Mouse (Mus musculus) embryonic facial prominence, embryonic 10.5 days (tissue): ENCODE results near the gene Olfr1209. TPM values are rescaled to one million over a fixed set of nuclear protein-coding genes. Genes with fewer than 3 reads are reported as not detected.

Experiments
- DNase-seq: peaks from one replicate; pipeline ENCODE4 v3.0.0-alpha.2; 2017; ENCODE audit warnings: low spot score
- H3K27ac ChIP-seq: fragments of 300-500 bp; sonication (generic); replicated peaks from 2 replicates; pipeline ENCODE4 v1.5.1; 2016; ENCODE audit warnings: mild to moderate bottlenecking
- H3K27me3 ChIP-seq: fragments of 300-500 bp; sonication (generic); replicated peaks from 2 replicates; pipeline ENCODE4 v1.6.1; 2016; ENCODE audit warnings: low read depth, mild to moderate bottlenecking; ENCODE audit not compliant: poor library complexity, severe bottlenecking
- H3K36me3 ChIP-seq: fragments of 300-500 bp; sonication (generic); replicated peaks from 2 replicates; pipeline ENCODE4 v1.6.1; 2016; ENCODE audit warnings: mild to moderate bottlenecking, moderate library complexity
- H3K4me1 ChIP-seq: fragments of 300-500 bp; sonication (generic); 2 replicates; pipeline ENCODE4 v1.6.1; 2016
- H3K4me3 ChIP-seq: fragments of 300-500 bp; sonication (generic); 2 replicates; pipeline ENCODE4 v1.5.1; 2016; ENCODE audit warnings: mild to moderate bottlenecking, moderate library complexity
- H3K9me3 ChIP-seq: fragments of 300-500 bp; sonication (generic); 2 replicates; pipeline ENCODE4 v1.6.1; 2016; ENCODE audit warnings: mild to moderate bottlenecking
- WGBS: fragments of 180-500 bp; shearing (Covaris S2); methylation state at CpG from one replicate; pipeline ENCODE4 v1.1.7; 2016; 5-methylcytosine and 5-hydroxymethylcytosine counted together
- polyA plus RNA-seq: library from polyadenylated mRNA; unstranded; fragments of >200 nt; fragmentation: Nextera tagmentation; extraction: Ambion mirVana; gene quantifications from 2 replicates; pipeline ENCODE4 v1.2.1, GENCODE M21; 2016

The Olfr1209 gene
- polyA plus RNA-seq = not detected in 2 replicates

DNA sequence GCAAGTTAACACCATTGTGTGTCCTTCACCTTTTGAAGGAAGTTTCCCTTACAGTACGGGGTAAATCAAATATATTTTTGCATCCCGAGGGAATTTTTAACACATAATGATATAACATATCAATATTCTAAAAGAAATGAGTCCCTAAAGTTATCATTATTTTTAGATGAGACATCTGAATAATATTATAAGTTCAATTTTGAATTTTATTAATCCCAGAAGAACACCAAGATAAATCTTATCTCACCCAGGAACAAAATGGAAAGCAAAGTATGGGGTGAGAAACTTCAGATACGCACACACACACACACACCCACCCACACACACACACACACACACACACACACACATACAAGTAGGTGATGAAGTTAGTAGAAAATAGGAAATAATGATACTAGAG, at the start of gene Olfr1209:
Gene Olfr1209, minus strand, starts transcription at position 101 of the 400 bp plus-strand sequence.
- Histone ChIP-seq H3K36me3 (no peaks in the 10 kb centered on the region), H3K4me3 (no peak within 1 kb of the TSS), H3K9me3 (no peaks in the 10 kb centered on the region), H3K27me3 (no peaks in the 10 kb centered on the region), H3K27ac (no peak within 1 kb of the TSS), H3K4me1 (no peaks in the 10 kb centered on the region)
- no peak for DNase-seq
- 95% methylated on average over 3 of the region's 3 CpGs for WGBS

DNA sequence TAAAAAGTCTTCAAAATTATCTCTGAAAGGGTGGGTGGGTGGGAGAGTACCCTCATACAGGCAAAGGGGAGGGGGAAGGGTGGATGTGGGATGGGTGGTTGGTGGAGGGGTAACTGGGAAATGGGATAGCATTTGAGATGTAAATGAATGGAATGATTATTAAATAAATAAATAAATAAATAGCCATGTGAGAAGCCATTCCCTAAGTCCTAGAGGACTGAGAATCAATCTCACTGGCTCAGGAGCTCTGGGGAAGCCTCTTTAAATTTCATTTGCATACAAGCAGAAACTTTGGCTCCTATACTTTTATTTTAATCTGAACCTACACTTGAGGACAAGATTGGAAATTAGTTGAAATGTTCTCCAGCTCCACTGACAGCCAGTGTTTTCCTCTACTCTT, 38.7 kb upstream of the Olfr1209 start, which contains the start of gene Olfr1212:
Gene Olfr1212, plus strand, starts transcription at position 301 of the 400 bp plus-strand sequence.
- DNase-seq = no peak
- H3K9me3 ChIP-seq = no peaks in the 10 kb centered on the region
- H3K4me1 ChIP-seq = no peaks in the 10 kb centered on the region
- H3K27ac ChIP-seq = no peak within 1 kb of the TSS
- no peak within 1 kb of the TSS for H3K4me3 ChIP-seq
- no peaks in the 10 kb centered on the region for H3K36me3 ChIP-seq
- no peaks in the 10 kb centered on the region for H3K27me3 ChIP-seq

DNA sequence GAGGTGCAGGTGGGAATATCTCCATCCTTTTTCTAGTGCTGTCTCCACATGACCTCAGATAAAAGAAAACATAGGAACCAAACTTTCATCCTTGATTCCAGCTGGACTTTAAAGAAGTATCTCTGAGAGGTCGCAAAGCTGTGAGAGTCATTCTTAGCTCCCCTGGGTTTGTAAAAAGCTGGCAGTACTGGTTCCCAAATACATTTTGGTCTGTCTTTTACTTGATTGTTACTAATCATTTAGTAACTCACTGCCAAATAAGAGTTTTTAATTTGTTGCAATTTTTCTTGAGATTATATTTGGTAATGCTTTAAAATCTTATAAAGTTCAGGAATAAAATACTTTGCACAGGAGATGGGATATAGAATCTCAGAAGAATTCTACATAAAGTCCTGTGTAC, 23.1 kb upstream of the Olfr1209 start, which contains the start of gene Olfr1211:
Gene Olfr1211, minus strand, starts transcription at position 101 of the 400 bp plus-strand sequence.
- no peaks in the 10 kb centered on the region for H3K27me3 ChIP-seq
- H3K27ac ChIP-seq = no peak within 1 kb of the TSS
- no peak within 1 kb of the TSS for H3K4me3 ChIP-seq
- DNase-seq = no peak
- no peaks in the 10 kb centered on the region for H3K36me3 ChIP-seq
- no peaks in the 10 kb centered on the region for H3K9me3 ChIP-seq
- 82% methylated on average over 1 of the region's 1 CpGs for WGBS
- no peaks in the 10 kb centered on the region for H3K4me1 ChIP-seq

DNA sequence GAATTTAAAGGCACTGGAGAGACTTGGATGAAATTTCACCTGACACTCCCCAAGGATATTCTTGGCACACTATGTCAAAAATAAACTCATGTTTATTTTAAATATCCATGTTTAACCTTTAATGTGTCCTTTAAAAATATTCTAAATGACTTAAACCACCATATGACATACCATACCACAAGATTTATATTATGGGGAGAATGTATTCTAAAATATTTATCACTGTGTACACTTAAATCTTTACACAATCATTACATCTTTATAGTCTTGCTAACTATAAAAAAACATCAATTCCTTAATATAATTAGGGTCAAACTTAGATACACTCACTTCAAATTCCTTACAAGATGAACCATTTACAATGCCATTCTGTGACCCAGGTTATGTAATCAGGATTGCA, 12.7 kb downstream of the Olfr1209 start, which contains the start of gene Olfr1208:
Gene Olfr1208, minus strand, starts transcription at position 101 of the 400 bp plus-strand sequence.
- H3K27me3 ChIP-seq = no peaks in the 10 kb centered on the region
- no peaks in the 10 kb centered on the region for H3K9me3 ChIP-seq
- H3K4me3 ChIP-seq = no peak within 1 kb of the TSS
- no peak for DNase-seq
- no peaks in the 10 kb centered on the region for H3K4me1 ChIP-seq
- no peaks in the 10 kb centered on the region for H3K36me3 ChIP-seq
- H3K27ac ChIP-seq = no peak within 1 kb of the TSS

DNA sequence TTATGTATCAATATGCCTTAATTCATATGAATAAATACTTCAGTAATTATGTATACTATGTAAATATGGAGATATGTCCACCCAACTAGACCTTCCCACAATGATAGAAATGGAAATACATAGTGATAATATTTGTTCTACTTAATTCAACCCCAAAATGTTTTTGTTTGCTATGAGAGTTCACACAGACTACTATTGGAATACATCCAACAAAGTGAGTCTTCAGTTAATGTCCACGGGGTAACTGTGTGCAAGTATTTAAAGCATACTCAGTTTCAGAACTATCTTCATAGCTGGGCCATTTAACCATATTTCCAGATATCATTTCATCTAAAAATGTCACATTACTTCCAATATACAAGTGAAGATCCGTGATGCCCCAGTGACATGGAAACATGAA, 52.0 kb downstream of the Olfr1209 start, which contains the start of gene Olfr1206:
Gene Olfr1206, plus strand, starts transcription at position 301 of the 400 bp plus-strand sequence.
- no peak for DNase-seq
- no peaks in the 10 kb centered on the region for H3K36me3 ChIP-seq
- H3K9me3 ChIP-seq = no peaks in the 10 kb centered on the region
- H3K4me3 ChIP-seq = no peak within 1 kb of the TSS
- WGBS = 88% methylated on average over 2 of the region's 2 CpGs
- H3K27me3 ChIP-seq = no peaks in the 10 kb centered on the region
- no peaks in the 10 kb centered on the region for H3K4me1 ChIP-seq
- no peak within 1 kb of the TSS for H3K27ac ChIP-seq

Other genes starting within 250 kb of the Olfr1209 start
- not detected in 2 replicates for gene Olfr1193, start 239.5 kb downstream of the Olfr1209 start, polyA plus RNA-seq
- not detected in 2 replicates for gene Olfr1195, start 226.0 kb downstream of the Olfr1209 start, polyA plus RNA-seq
- not detected in 2 replicates for gene Olfr1196, start 210.6 kb downstream of the Olfr1209 start, polyA plus RNA-seq
- not detected in 2 replicates for gene Olfr1197, start 182.8 kb downstream of the Olfr1209 start, polyA plus RNA-seq
- gene Olfr1198, start 163.8 kb downstream of the Olfr1209 start, polyA plus RNA-seq = not detected in 2 replicates
- not detected in 2 replicates for gene Olfr1199, start 154.7 kb downstream of the Olfr1209 start, polyA plus RNA-seq
- not detected in 2 replicates for gene Olfr1200, start 144.7 kb downstream of the Olfr1209 start, polyA plus RNA-seq
- gene Olfr1201, start 122.1 kb downstream of the Olfr1209 start, polyA plus RNA-seq = not detected in 2 replicates
- gene Olfr1202, start 100.7 kb downstream of the Olfr1209 start, polyA plus RNA-seq = 0.04 TPM in 1 of 2 replicates, not detected in the other
- not detected in 2 replicates for gene Olfr1205, start 85.4 kb downstream of the Olfr1209 start, polyA plus RNA-seq
- gene Olfr1204, start 65.9 kb downstream of the Olfr1209 start, polyA plus RNA-seq = not detected in 2 replicates
- gene Olfr1206, start 51.9 kb downstream of the Olfr1209 start, polyA plus RNA-seq = not detected in 2 replicates
- gene Olfr1208, start 12.8 kb downstream of the Olfr1209 start, polyA plus RNA-seq = not detected in 2 replicates
- gene Olfr1211, start 23.0 kb upstream of the Olfr1209 start, polyA plus RNA-seq = not detected in 2 replicates
- gene Olfr1212, start 38.8 kb upstream of the Olfr1209 start, polyA plus RNA-seq = not detected in 2 replicates
- gene Gm13762, start 65.1 kb upstream of the Olfr1209 start, polyA plus RNA-seq = not detected in 2 replicates
- gene Olfr1214, start 77.5 kb upstream of the Olfr1209 start, polyA plus RNA-seq = not detected in 2 replicates
- gene Olfr1215, start 91.8 kb upstream of the Olfr1209 start, polyA plus RNA-seq = not detected in 2 replicates
- not detected in 2 replicates for gene Olfr1216, start 103.2 kb upstream of the Olfr1209 start, polyA plus RNA-seq
- gene Olfr1217, start 116.9 kb upstream of the Olfr1209 start, polyA plus RNA-seq = not detected in 2 replicates
- not detected in 2 replicates for gene Olfr1218, start 146.0 kb upstream of the Olfr1209 start, polyA plus RNA-seq
- gene Olfr1219, start 168.4 kb upstream of the Olfr1209 start, polyA plus RNA-seq = not detected in 2 replicates
- not detected in 2 replicates for gene Olfr1220, start 191.7 kb upstream of the Olfr1209 start, polyA plus RNA-seq
- not detected in 2 replicates for gene Olfr1221, start 202.1 kb upstream of the Olfr1209 start, polyA plus RNA-seq
- not detected in 2 replicates for gene Olfr1222, start 217.9 kb upstream of the Olfr1209 start, polyA plus RNA-seq
- gene Olfr1223, start 236.4 kb upstream of the Olfr1209 start, polyA plus RNA-seq = not detected in 2 replicates
- not detected in 2 replicates for gene Olfr1224-ps1, start 248.9 kb upstream of the Olfr1209 start, polyA plus RNA-seq